Mouse (Mus musculus) brain, adult 2 months (tissue): ENCODE results near the gene Ralgapb.

Experiments used
- DNase-seq: peaks from one replicate; pipeline ENCODE4 v3.0.0; 2011; ENCODE audit warnings: low read depth, low spot score

The Ralgapb gene

GRCm38 (mm10) chr2:158402915-158403314 is 6.7 kb upstream of the Ralgapb start:
- no peak for DNase-seq

GRCm38 (mm10) chr2:158408997-158409594 is 552 bp upstream of the Ralgapb start:
- no peak for DNase-seq

- peak; percentile 19 for DNase-seq
Observed at GRCm38 (mm10) chr2:158410022-158411014, 670 bp downstream of the Ralgapb start.

GRCm38 (mm10) chr2:158413240-158413639 is 3.6 kb downstream of the Ralgapb start:
- no peak for DNase-seq

GRCm38 (mm10) chr2:158415826-158416225 is 6.2 kb downstream of the Ralgapb start:
- DNase-seq, result peak; percentile 46

- no peak for DNase-seq
Observed at GRCm38 (mm10) chr2:158418663-158419062, 9.0 kb downstream of the Ralgapb start.

GRCm38 (mm10) chr2:158445814-158446213 is 36.2 kb downstream of the Ralgapb start:
- DNase-seq, result no peak

- no peak for DNase-seq
Observed at GRCm38 (mm10) chr2:158449845-158450244, 40.2 kb downstream of the Ralgapb start.

- DNase-seq, result no peak
Observed at GRCm38 (mm10) chr2:158456451-158456850, 46.8 kb downstream of the Ralgapb start.

- no peak for DNase-seq
Observed at GRCm38 (mm10) chr2:158457610-158458009, 48.0 kb downstream of the Ralgapb start.

GRCm38 (mm10) chr2:158462450-158462849 is 52.8 kb downstream of the Ralgapb start:
- DNase-seq, result no peak

- peak; percentile 66 for DNase-seq
Observed at GRCm38 (mm10) chr2:158474159-158474558, 64.5 kb downstream of the Ralgapb start.

GRCm38 (mm10) chr2:158477640-158478039 is 68.0 kb downstream of the Ralgapb start:
- no peak for DNase-seq

- no peak for DNase-seq
Observed at GRCm38 (mm10) chr2:158498457-158498856, 88.8 kb downstream of the Ralgapb start.

GRCm38 (mm10) chr2:158501836-158502812 is 92.5 kb downstream of the Ralgapb start, which contains the start of gene Adig:
Adig (plus strand) TSS chr2:158502612.
- DNase-seq, result no peak

- no peak for DNase-seq
Observed at GRCm38 (mm10) chr2:158503226-158503625, 93.6 kb downstream of the Ralgapb start.

- no peak for DNase-seq
Observed at GRCm38 (mm10) chr2:158503671-158504070, 94.0 kb downstream of the Ralgapb start.

GRCm38 (mm10) chr2:158506475-158506874 is 96.8 kb downstream of the Ralgapb start:
- DNase-seq, result no peak

GRCm38 (mm10) chr2:158507046-158507445 is 97.4 kb downstream of the Ralgapb start:
- no peak for DNase-seq

- no peak for DNase-seq
Observed at GRCm38 (mm10) chr2:158510665-158511064, 101.0 kb downstream of the Ralgapb start.

- DNase-seq, result peak; percentile 54
Observed at GRCm38 (mm10) chr2:158512528-158512927, 102.9 kb downstream of the Ralgapb start, which contains the start of gene Arhgap40. Arhgap40 (plus strand) TSS chr2:158512796.
